Mouse (Mus musculus): ENCODE data around the gene Cacng8. TPM values are rescaled to one million over a fixed set of nuclear protein-coding genes. Genes with fewer than 3 reads are reported as not detected.
"Not testable (repeated sequence)": the region's sequence is repeated elsewhere in the genome, so short reads cannot be mapped to it uniquely, and the experiment has no call there.

The Cacng8 gene
- total RNA-seq, 2 experiments from 2014 or later, result 4.1 to 6.2 TPM

GRCm38 (mm10) chr7:3386036-3386730 lies 4.3 kb upstream of the Cacng8 start:
- DNase-seq (ENCODE audit: low spot score in 2 of 2), result no peak

GRCm38 (mm10) chr7:3387761-3388160 lies 2.7 kb upstream of the Cacng8 start:
- no peak for DNase-seq (ENCODE audit: low spot score in 2 of 2)

DNA sequence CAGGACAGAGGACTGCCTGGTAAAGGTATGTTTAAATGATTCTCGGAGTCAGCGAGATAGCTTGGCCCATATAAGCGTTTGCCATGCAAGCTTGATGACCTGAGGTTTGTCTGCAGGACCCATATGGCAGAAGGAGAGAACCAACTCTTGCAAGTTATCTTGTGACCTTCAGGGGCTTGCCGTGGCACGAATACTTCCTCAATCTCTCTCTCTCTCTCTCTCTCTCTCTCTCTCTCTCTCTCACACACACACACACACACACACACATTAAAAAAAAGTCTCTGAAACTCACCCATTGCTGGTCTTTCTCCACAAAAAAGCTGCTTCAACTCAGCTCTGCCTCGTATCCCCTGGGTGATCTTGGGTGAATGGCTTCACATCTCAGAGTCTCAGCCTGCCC lies 1.6 kb upstream of the Cacng8 start:
- no peak for DNase-seq (ENCODE audit: low spot score in 2 of 2)

- peak in 1 of 2 experiments; percentile 26 for DNase-seq (ENCODE audit: low spot score in 2 of 2)
Observed at GRCm38 (mm10) chr7:3389444-3390412, 755 bp upstream of the Cacng8 start.

- DNase-seq (ENCODE audit: low spot score in 2 of 2), result no peak
Observed at GRCm38 (mm10) chr7:3391081-3391451, 583 bp downstream of the Cacng8 start.

DNA sequence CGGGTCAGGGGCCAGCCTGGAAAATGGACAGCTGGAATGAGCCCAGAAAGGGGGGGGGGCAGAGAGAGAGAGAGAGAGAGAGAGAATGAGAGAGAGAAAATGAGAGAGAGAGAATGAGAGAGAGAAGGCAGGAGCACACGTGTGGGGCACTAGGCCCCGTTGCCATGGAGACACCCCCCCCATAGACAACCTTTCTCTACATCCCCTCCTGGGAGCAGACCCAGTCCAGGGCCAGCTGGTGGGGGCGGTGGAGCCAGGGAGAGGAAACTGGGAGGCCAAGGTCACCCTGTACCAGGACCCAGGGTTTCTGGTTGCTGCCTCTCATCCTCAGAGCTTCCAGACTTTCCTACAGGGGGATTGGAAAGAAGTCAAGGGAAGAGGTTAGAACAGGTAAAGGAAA lies 1.3 kb downstream of the Cacng8 start:
- DNase-seq (ENCODE audit: low spot score in 2 of 2), result no peak

DNA sequence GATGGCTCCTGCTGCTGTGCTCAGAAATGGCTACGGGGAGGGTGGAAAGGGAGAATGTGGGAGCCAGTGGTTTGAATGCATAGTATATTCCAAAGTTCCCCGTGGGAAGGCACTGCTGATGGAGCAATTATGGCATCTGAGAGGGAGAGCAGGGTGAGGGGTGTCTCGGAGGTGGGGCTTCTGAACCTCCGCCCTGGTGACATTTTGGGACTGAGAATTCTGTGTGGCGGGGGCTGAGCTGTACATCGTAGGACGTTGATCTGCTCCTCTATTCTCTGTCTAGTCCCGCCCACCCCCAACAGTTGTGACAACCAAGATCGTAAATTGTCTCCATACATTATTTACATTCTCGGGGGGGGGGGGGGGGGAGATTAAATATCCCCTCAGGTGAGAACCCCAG lies 6.9 kb downstream of the Cacng8 start:
- DNase-seq (ENCODE audit: low spot score in 2 of 2), result no peak

- no peak for DNase-seq (ENCODE audit: low spot score in 2 of 2)
Observed at GRCm38 (mm10) chr7:3397797-3398196, 7.3 kb downstream of the Cacng8 start.

- DNase-seq (ENCODE audit: low spot score in 2 of 2), result not testable (repeated sequence)
Observed at GRCm38 (mm10) chr7:3398363-3398762, 7.9 kb downstream of the Cacng8 start.

DNA sequence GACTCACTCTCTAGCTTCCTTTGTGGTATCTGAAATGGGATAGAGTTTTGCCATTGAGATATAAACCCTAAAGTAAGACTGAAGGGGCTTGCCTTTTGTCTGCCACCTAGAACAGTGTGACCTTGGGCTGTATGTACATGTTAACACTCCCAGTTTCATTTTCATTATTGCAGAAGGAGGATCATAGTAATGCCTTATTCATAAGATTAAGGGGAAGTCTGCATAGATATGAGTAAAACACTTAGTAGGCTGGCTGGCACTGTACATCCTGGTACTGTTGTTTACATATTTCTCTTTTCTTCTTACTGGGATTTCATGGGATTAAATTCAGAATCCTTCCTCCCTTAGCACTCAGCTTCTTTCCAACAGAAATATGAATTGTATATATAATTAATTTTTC lies 9.5 kb downstream of the Cacng8 start:
- no peak for DNase-seq (ENCODE audit: low spot score in 2 of 2)

- no peak for DNase-seq (ENCODE audit: low spot score in 2 of 2)
Observed at GRCm38 (mm10) chr7:3409729-3410520, 19.4 kb downstream of the Cacng8 start.

DNA sequence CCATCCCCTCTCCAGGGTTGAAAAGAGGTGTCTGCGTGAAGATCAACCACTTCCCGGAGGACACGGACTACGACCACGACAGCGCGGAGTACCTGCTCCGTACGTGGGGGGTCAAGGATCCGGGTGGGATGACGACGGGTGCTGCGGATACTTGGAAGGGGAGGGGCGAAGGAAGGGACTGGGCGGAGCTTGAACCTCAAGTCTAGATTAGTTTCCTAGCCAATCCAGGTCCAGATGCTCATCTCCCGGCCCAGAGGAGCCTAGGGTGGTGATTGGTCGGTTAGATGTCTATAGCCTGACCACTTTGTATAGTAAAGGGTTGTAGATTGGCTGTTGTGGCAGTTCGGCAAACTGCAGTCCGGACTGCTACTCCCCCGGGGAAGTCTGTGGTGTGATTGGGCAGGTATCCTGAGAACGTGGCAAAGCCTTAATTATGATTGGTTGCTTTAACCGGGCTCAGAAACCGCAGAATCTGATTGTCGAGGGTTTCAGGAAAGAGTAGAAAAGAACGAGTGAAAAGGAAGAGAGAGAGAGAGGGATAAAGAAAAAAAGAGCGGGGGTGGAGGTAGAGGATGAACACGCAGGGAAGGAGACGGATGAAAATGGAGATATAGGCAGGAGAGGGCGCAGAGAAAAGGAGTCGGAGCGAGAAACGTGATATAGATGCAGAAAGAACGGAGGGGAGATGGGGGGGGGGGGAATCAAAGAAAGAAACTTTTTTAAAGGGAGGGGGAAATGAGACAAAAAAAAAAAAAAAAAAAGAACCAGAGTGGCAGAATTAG lies 20.9 kb downstream of the Cacng8 start:
- no peak for DNase-seq (ENCODE audit: low spot score in 2 of 2)

DNA sequence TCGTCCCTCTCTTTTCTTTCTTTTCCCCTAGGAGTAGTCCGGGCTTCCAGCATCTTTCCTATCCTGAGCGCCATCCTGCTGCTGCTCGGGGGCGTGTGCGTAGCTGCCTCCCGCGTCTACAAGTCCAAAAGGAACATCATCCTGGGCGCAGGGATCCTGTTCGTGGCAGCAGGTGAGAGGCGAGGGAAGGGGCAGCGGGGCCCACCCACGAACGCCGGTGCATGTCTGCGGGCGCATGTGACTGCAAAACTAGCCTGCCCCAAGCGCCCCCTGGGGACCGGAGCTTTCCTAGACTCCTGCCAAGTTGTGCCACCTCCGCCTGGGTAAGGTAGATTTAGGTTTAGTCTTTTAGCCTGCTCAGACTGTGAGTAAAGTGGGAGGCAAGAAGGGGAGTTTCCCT lies 21.6 kb downstream of the Cacng8 start:
- DNase-seq (ENCODE audit: low spot score in 2 of 2), result no peak

DNA sequence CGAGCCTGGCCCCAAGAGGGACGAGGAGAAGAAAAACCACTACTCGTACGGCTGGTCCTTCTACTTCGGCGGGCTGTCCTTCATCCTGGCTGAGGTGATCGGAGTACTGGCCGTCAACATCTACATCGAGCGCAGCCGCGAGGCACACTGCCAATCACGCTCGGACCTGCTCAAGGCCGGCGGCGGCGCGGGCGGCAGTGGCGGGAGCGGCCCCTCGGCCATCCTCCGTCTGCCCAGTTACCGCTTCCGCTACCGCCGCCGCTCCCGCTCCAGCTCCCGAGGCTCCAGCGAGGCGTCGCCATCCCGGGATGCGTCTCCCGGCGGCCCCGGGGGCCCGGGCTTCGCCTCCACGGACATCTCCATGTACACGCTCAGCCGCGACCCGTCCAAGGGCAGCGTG lies 24.4 kb downstream of the Cacng8 start:
- peak; percentile 11 to 14 for DNase-seq (ENCODE audit: low spot score in 2 of 2)

DNA sequence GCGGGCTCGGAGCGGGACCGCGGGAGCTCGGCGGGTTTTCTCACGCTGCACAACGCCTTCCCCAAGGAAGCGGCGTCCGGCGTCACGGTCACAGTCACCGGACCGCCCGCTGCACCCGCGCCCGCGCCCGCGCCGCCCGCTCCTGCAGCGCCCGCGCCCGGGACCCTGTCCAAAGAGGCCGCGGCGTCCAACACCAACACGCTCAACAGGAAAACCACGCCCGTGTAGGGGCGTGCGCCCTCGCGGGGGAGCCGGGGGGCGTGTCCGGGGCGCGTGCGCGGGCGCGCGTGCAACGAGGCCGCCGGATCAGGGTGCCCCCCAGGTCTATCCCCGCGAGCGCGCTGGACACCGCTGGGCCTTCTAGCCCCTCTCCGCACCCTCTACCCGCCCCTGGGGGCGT lies 24.9 kb downstream of the Cacng8 start:
- DNase-seq (ENCODE audit: low spot score in 2 of 2), result peak; percentile 33

- DNase-seq (ENCODE audit: low spot score in 2 of 2), result no peak
Observed at GRCm38 (mm10) chr7:3419941-3420340, 29.5 kb downstream of the Cacng8 start.

DNA sequence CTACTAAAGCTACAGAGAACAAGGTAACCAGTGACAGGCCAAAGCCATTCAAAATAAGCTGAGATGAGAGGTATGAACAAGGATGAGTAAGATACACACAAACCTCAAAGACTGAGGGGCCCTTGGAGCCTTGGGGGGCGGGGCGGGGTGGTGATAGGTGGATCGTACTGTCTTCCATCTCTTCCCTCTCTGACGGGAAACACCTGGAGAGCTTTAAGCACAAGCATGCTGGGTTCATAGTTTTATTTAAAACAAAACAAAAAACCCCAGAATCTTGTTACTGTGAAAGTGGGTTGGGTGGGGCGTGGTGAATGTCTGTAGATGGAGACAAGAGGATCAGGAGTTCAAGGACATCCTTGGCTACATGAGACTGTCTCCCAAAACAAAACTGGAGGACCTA lies 30.0 kb downstream of the Cacng8 start:
- DNase-seq (ENCODE audit: low spot score in 2 of 2), result no peak

DNA sequence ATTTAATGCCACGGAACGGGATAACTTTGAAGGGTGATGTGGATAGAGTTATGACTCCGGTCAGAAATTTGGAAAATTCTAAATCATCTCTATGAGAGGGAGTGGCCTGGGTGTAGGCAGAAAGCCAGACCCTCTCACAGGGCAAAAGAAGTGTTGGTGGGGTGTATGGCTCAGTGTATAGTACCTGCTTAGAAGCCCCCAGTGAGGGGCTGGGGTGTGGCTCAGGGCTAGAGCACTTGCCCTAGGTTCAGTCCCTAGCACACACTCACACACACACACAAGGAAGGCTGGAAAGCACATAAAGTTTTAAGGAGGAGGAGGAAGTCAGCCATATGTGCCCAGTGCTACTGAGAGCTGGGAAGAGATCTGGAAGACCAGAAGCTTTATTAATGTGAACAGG lies 30.8 kb downstream of the Cacng8 start:
- no peak for DNase-seq (ENCODE audit: low spot score in 2 of 2)

DNA sequence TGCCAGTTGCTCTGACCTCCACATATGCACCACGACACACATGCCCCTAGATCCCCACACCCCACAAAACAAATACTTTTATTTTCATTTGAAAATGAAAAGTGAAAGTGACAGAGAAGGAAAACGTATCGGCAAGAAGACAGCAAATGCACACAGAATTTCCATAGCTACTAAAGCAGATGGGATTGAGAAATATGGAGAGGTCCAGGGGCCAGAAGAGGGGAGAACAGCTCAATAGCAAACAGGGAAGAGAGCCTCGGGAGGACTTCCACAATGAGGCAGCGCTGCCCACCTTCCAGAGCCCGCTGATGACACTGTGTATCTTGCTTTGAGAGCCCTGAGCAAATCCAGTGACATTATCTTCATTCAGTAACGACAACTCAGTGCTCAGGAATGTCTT lies 31.6 kb downstream of the Cacng8 start:
- DNase-seq (ENCODE audit: low spot score in 2 of 2), result no peak

DNA sequence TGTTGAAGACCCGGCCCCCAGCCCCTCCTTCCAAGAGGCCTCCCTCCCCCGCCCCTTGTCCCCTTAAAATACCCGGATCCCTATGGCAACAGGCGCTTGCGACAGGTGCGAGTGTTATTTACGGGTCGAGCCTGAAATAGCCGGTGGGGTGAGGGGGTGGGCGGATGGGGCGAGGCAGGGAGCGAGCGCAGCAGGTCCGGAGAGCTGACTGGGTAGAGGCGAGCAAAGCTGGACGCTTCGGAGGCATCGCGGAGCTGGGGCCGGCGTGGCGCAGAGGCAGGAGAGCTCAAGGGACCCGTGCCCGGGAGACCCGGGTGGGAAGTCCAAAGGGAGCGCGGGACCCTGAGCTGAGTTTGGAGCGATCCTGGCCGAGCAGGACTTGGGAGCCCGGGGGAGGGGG lies 32.9 kb downstream of the Cacng8 start:
- no peak for DNase-seq (ENCODE audit: low spot score in 2 of 2)

DNA sequence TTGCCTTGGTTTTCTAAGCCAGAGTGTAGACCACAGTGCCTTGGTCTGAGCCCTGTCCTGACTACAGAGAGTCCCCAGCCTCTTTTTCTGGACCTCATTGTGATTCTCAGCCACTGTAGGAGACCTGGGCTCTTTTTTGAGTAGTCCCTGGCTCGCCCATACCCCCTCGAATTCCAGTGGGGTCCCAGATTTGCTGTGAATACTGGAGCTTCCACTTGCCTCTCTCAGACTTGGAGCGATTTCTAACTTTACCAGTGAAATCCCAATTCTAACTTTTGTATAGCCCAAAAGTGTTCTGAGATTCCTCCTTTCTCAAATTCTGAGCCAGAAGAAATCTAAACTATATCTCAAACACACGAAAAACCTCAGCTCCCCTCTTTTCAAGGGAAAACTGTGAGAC lies 33.4 kb downstream of the Cacng8 start, which contains the start of gene Cacng6:
TSS of gene Cacng6 (plus strand) at position 301 of the 400 bp plus-strand sequence.
- DNase-seq (ENCODE audit: low spot score in 2 of 2), result no peak

All from adrenal gland, postnatal 4 days (tissue).